Mouse (Mus musculus): Measurements from ENCODE around the gene Nmb.
"Not testable (repeated sequence)": the region's sequence is repeated elsewhere in the genome, so short reads cannot be mapped to it uniquely, and the experiment has no call there.

Nmb gene

GRCm38 (mm10) chr7:80904921-80905515, at the start of gene Nmb:
TSS of gene Nmb (minus strand) at chr7:80905076.
- in situ Hi-C loops (cut with MseI, MboI), result no loop called here

- in situ Hi-C loops (cut with MseI, MboI), result no loop called here
These were observed 49.4 kb upstream of the Nmb start for GRCm38 (mm10) chr7:80954251-80954650.

- in situ Hi-C loops (cut with MseI, MboI), result no loop called here
These were observed 47.3 kb upstream of the Nmb start for GRCm38 (mm10) chr7:80952140-80952539.

- in situ Hi-C loops (cut with MseI, MboI), result no loop called here
These were observed 46.6 kb upstream of the Nmb start for GRCm38 (mm10) chr7:80951461-80951860.

- in situ Hi-C loops (cut with MseI, MboI), result no loop called here
These were observed 42.8 kb upstream of the Nmb start, which contains the start of gene Sec11a for GRCm38 (mm10) chr7:80947445-80948350. TSS of gene Sec11a (minus strand) at chr7:80947780.

- in situ Hi-C loops (cut with MseI, MboI), result no loop called here
These were observed 34.9 kb upstream of the Nmb start for GRCm38 (mm10) chr7:80939808-80940207.

- in situ Hi-C loops (cut with MseI, MboI), result not testable (repeated sequence)
These were observed 32.4 kb upstream of the Nmb start for GRCm38 (mm10) chr7:80937304-80937666.

GRCm38 (mm10) chr7:80936617-80937303, 31.9 kb upstream of the Nmb start:
- in situ Hi-C loops (cut with MseI, MboI), result not testable (repeated sequence)

- in situ Hi-C loops (cut with MseI, MboI), result no loop called here
These were observed 31.0 kb upstream of the Nmb start for GRCm38 (mm10) chr7:80935834-80936233.

GRCm38 (mm10) chr7:80932777-80933176, 27.9 kb upstream of the Nmb start:
- in situ Hi-C loops (cut with MseI, MboI), result no loop called here

- in situ Hi-C loops (cut with MseI, MboI), result no loop called here
These were observed 26.8 kb upstream of the Nmb start for GRCm38 (mm10) chr7:80931618-80932207.

- in situ Hi-C loops (cut with MseI, MboI), result no loop called here
These were observed 18.3 kb upstream of the Nmb start for GRCm38 (mm10) chr7:80923165-80923564.

GRCm38 (mm10) chr7:80919647-80920008, 14.8 kb upstream of the Nmb start:
- in situ Hi-C loops (cut with MseI, MboI), result no loop called here

GRCm38 (mm10) chr7:80918982-80919646, 14.2 kb upstream of the Nmb start:
- in situ Hi-C loops (cut with MseI, MboI), result no loop called here

- in situ Hi-C loops (cut with MseI, MboI), result no loop called here
These were observed 13.1 kb upstream of the Nmb start for GRCm38 (mm10) chr7:80917916-80918465.

- in situ Hi-C loops (cut with MseI, MboI), result no loop called here
These were observed 7.6 kb upstream of the Nmb start for GRCm38 (mm10) chr7:80912496-80912895.

GRCm38 (mm10) chr7:80911053-80911452, 6.2 kb upstream of the Nmb start:
- in situ Hi-C loops (cut with MseI, MboI), result no loop called here

- in situ Hi-C loops (cut with MseI, MboI), result no loop called here
These were observed 1.1 kb downstream of the Nmb start for GRCm38 (mm10) chr7:80903625-80904422.

GRCm38 (mm10) chr7:80901541-80902274, 3.2 kb downstream of the Nmb start:
- in situ Hi-C loops (cut with MseI, MboI), result no loop called here
